Mouse (Mus musculus) kidney, embryonic 16.5 days (tissue): ENCODE data around the gene Nup188. TPM values are rescaled to one million over a fixed set of nuclear protein-coding genes. Genes with fewer than 3 reads are reported as not detected.

Source experiments
- ATAC-seq: fragments of 200-750 bp; cut with Nextera tagmentation; 2 replicates; pipeline ENCODE4 v1.8.0; 2017; ENCODE audit warnings: moderate TSS enrichment; ENCODE audit not compliant: low FRiP score, low TSS enrichment
- H3K27ac ChIP-seq: fragments of 300-500 bp; sonication (generic); 2 replicates; pipeline ENCODE4 v1.5.1; 2014; ENCODE audit warnings: low read length
- H3K27me3 ChIP-seq: fragments of 300-500 bp; sonication (generic); 2 replicates; pipeline ENCODE4 v1.6.1; 2014; ENCODE audit warnings: low read length, control low read depth, mixed read lengths; ENCODE audit not compliant: insufficient read depth
- H3K36me3 ChIP-seq: fragments of 300-500 bp; sonication (generic); 2 replicates; pipeline ENCODE4 v1.6.1; 2014; ENCODE audit warnings: low read length, control low read depth, mixed read lengths; ENCODE audit not compliant: insufficient read depth
- H3K4me1 ChIP-seq: fragments of 300-500 bp; sonication (generic); 2 replicates; pipeline ENCODE4 v1.6.1; 2014; ENCODE audit warnings: low read length, control low read depth, mixed read lengths; ENCODE audit not compliant: insufficient read depth
- H3K4me2 ChIP-seq: fragments of 300-500 bp; sonication (generic); replicated peaks from 2 replicates; pipeline ENCODE4 v1.6.1; 2014; ENCODE audit warnings: low read depth, low read length
- H3K4me3 ChIP-seq: fragments of 300-500 bp; sonication (generic); 2 replicates; pipeline ENCODE4 v1.5.1; 2014; ENCODE audit warnings: mild to moderate bottlenecking, low read length
- H3K9ac ChIP-seq: fragments of 300-500 bp; sonication (generic); replicated peaks from 2 replicates; pipeline ENCODE4 v1.6.1; 2014; ENCODE audit warnings: low read length
- H3K9me3 ChIP-seq: fragments of 300-500 bp; sonication (generic); 2 replicates; pipeline ENCODE4 v1.6.1; 2016; ENCODE audit warnings: low read length, control low read depth
- WGBS: fragments of 180-500 bp; shearing (Covaris S2); extraction: QIAGEN DNeasy Blood & Tissue Kit; methylation state at CpG from one replicate; pipeline ENCODE4 v1.1.7; 2014; 5-methylcytosine and 5-hydroxymethylcytosine counted together
- polyA plus RNA-seq: library from polyadenylated mRNA; unstranded; fragments of >200 nt; fragmentation: Nextera tagmentation; extraction: Ambion mirVana; gene quantifications from 2 replicates; pipeline ENCODE4 v1.2.1, GENCODE M21; 2015

The Nup188 gene
- polyA plus RNA-seq, 1 experiment from 2014 or later: 37.6 TPM

DNA sequence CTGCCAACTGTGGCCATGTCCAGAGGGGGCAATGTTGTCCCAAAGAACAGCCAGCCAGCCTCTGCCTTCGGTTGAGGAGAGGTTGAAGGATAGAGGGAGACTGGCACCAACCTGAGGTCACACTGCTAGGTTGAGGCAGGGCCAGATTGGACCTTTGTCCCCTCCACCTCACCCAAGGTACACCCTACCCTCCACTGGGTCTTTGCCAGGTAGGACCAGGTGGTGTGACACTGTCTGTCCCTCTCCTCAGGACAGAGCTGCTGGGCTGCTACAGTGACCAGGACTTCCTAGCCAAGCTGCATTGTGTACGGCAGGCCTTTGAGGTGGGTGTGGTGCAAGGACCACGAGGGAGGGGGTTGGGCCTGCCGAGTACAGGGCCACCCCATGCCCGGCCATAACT, 91.5 kb downstream of the Nup188 start:
- 83% methylated on average over 5 of the region's 5 CpGs for WGBS
- H3K9me3 ChIP-seq: no peaks in the 10 kb centered on the region
- H3K4me1 ChIP-seq: no peaks in the 10 kb centered on the region
- H3K27me3 ChIP-seq: no peaks in the 10 kb centered on the region
- no peak overlapping the region for H3K4me3 ChIP-seq
- H3K36me3 ChIP-seq: peaks cover 77% of the 10 kb centered on the region
- no peak overlapping the region for H3K4me2 ChIP-seq
- no peak for ATAC-seq
- no peak overlapping the region for H3K27ac ChIP-seq
- H3K9ac ChIP-seq: no peak overlapping the region

DNA sequence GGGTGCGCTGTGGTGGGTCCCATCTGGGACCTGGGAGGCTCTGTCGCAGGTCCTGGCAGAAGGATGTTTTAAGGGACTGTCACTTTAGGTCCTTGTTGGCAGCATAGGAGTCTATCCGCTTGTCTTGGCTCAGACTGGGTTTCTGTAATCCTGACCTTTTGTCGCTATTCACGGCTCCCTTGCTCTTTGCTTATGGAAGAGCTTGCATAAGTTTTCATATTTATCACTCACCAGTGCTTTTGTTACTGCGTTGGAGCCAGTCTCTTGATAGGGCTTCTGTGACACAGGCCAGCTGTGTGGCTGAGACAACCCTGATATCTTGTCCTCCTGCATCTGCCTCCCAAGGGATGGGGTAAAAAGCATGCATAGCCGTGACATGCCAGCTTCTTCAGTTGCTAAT, 93.1 kb downstream of the Nup188 start:
- Histone ChIP-seq H3K27me3 (no peaks in the 10 kb centered on the region), H3K4me3 (no peak overlapping the region), H3K9me3 (no peaks in the 10 kb centered on the region), H3K4me2 (no peak overlapping the region), H3K4me1 (no peaks in the 10 kb centered on the region), H3K27ac (no peak overlapping the region), H3K36me3 (peaks cover 77% of the 10 kb centered on the region), H3K9ac (no peak overlapping the region)
- no peak for ATAC-seq
- WGBS: 83% methylated on average over 7 of the region's 7 CpGs

DNA sequence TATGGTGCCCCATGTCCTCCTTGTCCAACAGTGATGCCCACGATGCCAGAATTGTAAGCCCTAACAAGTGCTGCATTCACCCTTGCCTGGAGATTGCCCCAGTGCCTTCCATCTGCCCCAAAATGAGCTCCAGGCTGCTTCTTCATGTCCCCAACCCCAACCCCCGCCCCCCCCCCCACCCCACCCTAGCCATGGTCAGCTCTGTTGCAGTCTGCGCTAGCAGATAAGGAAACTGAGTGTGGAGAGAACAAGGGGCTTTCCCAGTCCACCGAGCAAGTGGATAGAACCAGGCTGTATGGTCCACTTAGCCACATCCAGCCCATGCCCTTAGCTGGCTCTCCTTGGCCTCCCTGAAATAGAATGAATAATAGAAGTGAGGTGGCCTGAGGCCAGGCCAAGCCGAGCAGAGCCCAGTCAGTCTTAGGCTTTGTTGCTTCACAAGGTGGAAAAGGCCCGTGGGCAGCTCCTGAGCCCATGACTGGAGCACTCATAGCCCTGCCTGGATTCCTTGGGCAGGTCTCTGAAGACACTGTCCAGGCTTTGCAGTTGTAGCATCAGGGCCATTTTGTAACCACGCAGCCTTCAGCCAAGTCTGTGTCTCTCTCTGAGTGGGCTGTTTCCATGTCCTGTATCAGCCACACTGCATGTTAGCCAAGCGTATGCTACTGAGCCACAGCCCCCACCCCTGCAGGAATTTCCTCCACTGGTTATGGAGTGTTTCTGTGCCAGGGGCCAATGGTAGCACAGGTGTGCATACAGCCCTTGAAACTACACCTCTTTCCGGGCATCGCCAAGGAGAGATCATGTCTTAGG, 94.6 kb downstream of the Nup188 start:
- H3K4me3 ChIP-seq: no peak overlapping the region

DNA sequence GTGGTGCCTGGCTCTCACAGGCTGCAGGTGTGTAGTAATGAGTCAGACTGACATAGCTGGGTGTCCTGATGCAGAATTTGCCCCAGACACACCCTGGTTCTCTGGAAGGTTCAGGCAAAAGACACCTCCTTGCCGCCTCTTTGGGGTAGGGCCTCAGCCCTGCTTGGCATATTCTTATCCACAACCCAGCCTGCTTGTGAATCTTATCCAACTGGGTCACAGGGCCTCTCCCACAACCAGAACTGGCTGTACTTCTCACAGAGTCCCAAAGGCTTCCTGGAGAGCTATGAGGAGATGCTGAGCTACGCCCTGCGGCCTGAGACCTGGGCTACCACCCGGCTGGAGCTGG, 95.2 kb downstream of the Nup188 start:
- Histone ChIP-seq H3K27me3 (no peaks in the 10 kb centered on the region), H3K27ac (no peak overlapping the region), H3K4me2 (no peak overlapping the region), H3K4me3 (no peak overlapping the region), H3K9me3 (no peaks in the 10 kb centered on the region), H3K36me3 (peaks cover 76% of the 10 kb centered on the region), H3K4me1 (no peaks in the 10 kb centered on the region), H3K9ac (no peak overlapping the region)
- no peak for ATAC-seq
- 94% methylated on average over 4 of the region's 4 CpGs for WGBS

More for the DNA sequence above, 94.6 kb downstream of the Nup188 start:
- 91% methylated on average over 10 of the region's 10 CpGs for WGBS
- Histone ChIP-seq H3K9me3 (no peaks in the 10 kb centered on the region), H3K27ac (no peak overlapping the region), H3K36me3 (peaks cover 78% of the 10 kb centered on the region), H3K4me2 (no peak overlapping the region), H3K27me3 (no peaks in the 10 kb centered on the region), H3K9ac (no peak overlapping the region), H3K4me1 (no peaks in the 10 kb centered on the region)
- no peak for ATAC-seq

DNA sequence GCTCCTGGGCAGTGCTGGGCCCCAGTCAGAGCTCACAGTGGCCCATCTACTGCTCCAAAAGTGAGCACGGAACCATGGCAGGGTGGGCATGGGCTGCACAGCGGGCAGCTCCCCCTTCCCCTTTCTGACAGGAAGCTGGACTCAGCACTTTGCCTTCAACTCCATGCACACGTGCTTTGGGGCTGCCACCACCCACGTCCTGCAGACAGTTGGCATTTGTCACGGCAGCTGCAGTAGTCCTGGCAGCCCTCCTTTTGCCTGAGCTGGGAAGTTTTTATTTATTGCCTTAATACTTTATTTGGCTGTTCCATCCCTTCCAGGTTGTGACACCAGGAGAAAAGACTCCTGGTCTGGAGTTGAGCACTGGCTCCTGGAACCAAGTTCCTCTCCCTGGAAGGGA, 98.6 kb downstream of the Nup188 start:
- no peak overlapping the region for H3K4me2 ChIP-seq
- no peaks in the 10 kb centered on the region for H3K27me3 ChIP-seq

DNA sequence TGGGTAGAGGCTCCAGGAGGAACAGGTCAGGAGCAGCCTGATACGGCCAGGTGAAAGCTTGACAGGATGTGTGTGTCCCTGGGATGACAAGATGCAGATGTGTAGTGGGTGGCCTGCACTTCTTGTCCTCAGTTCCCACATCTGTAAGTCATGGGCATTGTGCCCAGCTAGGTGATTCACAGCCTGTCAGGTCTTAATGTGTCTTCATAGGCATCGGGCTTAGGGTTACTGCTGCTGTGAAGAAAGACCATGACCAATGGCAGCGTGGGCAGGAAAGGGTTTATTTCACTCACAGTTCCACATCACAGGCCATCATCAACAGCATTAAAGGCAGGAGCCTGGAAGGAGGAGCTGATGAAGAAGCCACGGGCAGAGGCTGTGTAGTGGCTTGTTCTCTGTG, 99.4 kb downstream of the Nup188 start:
- WGBS: 74% methylated on average over 4 of the region's 4 CpGs
- Histone ChIP-seq H3K9me3 (no peaks in the 10 kb centered on the region), H3K27me3 (no peaks in the 10 kb centered on the region), H3K4me1 (no peaks in the 10 kb centered on the region), H3K36me3 (peaks cover 41% of the 10 kb centered on the region), H3K27ac (no peak overlapping the region), H3K9ac (no peak overlapping the region), H3K4me3 (no peak overlapping the region), H3K4me2 (no peak overlapping the region)
- ATAC-seq: no peak

More for the DNA sequence above, 98.6 kb downstream of the Nup188 start:
- WGBS: 61% methylated on average over 5 of the region's 5 CpGs
- H3K9ac ChIP-seq: no peak overlapping the region
- no peaks in the 10 kb centered on the region for H3K4me1 ChIP-seq
- H3K9me3 ChIP-seq: no peaks in the 10 kb centered on the region
- no peak for ATAC-seq
- H3K36me3 ChIP-seq: peaks cover 47% of the 10 kb centered on the region
- no peak overlapping the region for H3K4me3 ChIP-seq
- H3K27ac ChIP-seq: no peak overlapping the region

DNA sequence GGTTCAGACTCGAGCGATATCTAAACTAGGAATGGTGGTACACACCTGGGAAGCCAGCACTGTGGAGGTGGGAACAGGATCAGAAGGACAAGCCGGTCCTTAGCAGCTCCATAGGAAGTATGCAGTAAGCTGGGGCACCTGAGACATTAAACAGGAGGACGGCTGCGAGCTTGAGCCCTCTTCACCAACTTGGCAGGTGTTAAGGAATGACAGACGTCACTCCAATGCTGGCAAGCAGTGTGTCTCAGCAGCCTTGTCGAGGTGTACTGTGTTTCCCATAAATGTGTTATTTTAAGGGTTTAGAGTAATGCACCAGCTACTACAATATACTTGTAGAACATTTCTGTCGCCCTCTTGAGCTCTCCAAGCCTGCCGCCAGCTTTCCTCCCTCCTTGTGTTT, 100.7 kb downstream of the Nup188 start:
- Histone ChIP-seq H3K4me2 (no peak overlapping the region), H3K4me1 (peaks cover 6% of the 10 kb centered on the region; the same call in 1 of the 2 replicates)
- 85% methylated on average over 9 of the region's 9 CpGs for WGBS

DNA sequence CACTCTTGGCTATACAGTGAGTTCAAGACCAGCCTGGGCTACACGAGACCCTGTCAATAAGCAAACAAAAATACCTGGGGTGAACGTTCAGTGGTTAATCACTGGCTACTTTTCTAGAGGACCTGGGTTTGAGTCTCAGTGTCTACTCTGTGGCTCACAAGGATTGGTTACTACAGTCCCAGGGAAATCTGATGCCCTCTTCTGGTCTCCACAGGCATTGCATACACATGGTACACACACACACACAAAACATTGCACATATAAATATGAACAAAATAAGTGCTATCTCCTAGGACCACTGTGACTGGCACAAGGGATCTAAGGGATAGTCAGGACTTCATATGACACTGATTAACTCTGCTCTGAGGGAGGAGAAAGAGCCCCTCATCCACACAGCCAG, 102.8 kb downstream of the Nup188 start:
- no peak overlapping the region for H3K27ac ChIP-seq
- no peak for ATAC-seq
- no peak overlapping the region for H3K4me3 ChIP-seq
- no peak overlapping the region for H3K4me2 ChIP-seq
- peaks cover 18% of the 10 kb centered on the region; the same call in 1 of the 2 replicates for H3K36me3 ChIP-seq
- H3K27me3 ChIP-seq: no peaks in the 10 kb centered on the region
- 92% methylated on average over 2 of the region's 2 CpGs for WGBS
- peaks cover 17% of the 10 kb centered on the region for H3K4me1 ChIP-seq
- H3K9me3 ChIP-seq: no peaks in the 10 kb centered on the region
- H3K9ac ChIP-seq: no peak overlapping the region

More for the DNA sequence above, 100.7 kb downstream of the Nup188 start:
- Histone ChIP-seq H3K27ac (no peak overlapping the region), H3K36me3 (peaks cover 33% of the 10 kb centered on the region), H3K4me3 (no peak overlapping the region), H3K9me3 (no peaks in the 10 kb centered on the region), H3K27me3 (no peaks in the 10 kb centered on the region), H3K9ac (no peak overlapping the region)
- no peak for ATAC-seq

DNA sequence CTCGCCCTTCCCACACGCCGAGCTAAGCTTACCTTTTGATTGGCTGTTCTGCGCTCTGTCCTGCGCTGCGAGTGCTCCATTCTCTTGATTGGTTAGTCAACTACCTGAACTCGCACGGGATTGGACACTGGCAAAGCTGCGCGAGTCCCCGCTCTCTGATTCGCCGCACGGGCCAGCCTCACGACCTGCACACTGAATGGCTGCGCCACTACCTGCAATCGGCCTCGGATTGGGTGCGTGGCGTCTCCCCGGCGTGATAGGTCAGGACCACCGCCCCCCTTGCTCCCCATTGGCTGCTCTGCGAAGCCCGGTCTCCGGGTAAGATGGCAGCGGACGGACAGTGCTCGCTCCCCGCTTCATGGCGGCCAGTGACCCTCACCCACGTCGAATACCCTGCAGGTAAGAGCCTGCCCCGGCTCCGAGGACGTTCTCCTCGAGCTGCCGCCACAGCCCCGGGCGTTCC, 105.9 kb downstream of the Nup188 start, which contains the start of gene Dolpp1:
Dolpp1 (plus strand) TSS at position 141 of the 463 bp plus-strand sequence.
- H3K4me3 ChIP-seq: peak within 1 kb of the TSS; percentile 63
- peak within 1 kb of the TSS; percentile 81 for H3K27ac ChIP-seq
- peaks cover 18% of the 10 kb centered on the region for H3K4me1 ChIP-seq
- H3K9ac ChIP-seq: peak within 1 kb of the TSS; percentile 71
- ATAC-seq: peak; percentile 98
- no peaks in the 10 kb centered on the region for H3K9me3 ChIP-seq
- 0% methylated on average over 40 of the region's 40 CpGs for WGBS
- peaks cover 5% of the 10 kb centered on the region; the same call in 1 of the 2 replicates for H3K36me3 ChIP-seq
- H3K4me2 ChIP-seq: peak within 1 kb of the TSS; percentile 83
- no peaks in the 10 kb centered on the region for H3K27me3 ChIP-seq
